Mouse (Mus musculus) CH12.LX (cell line): ENCODE data around the gene Colca2.

Source experiments
- CHD1 ChIP-seq: IDR thresholded peaks from 2 replicates; pipeline ENCODE4 v1.6.1; 2012; ENCODE audit warnings: low read depth, low read length, improper control_type of control experiment, inconsistent platforms
- MEF2A ChIP-seq: IDR thresholded peaks from 2 replicates; pipeline ENCODE4 v1.6.1; 2014; ENCODE audit warnings: low read depth, mild to moderate bottlenecking, inconsistent platforms, low read length, improper control_type of control experiment, borderline replicate concordance
- ZMIZ1 ChIP-seq: IDR thresholded peaks from 2 replicates; pipeline ENCODE4 v1.6.1; 2012; ENCODE audit warnings: low read depth, mild to moderate bottlenecking, inconsistent platforms, low read length, improper control_type of control experiment

DNA sequence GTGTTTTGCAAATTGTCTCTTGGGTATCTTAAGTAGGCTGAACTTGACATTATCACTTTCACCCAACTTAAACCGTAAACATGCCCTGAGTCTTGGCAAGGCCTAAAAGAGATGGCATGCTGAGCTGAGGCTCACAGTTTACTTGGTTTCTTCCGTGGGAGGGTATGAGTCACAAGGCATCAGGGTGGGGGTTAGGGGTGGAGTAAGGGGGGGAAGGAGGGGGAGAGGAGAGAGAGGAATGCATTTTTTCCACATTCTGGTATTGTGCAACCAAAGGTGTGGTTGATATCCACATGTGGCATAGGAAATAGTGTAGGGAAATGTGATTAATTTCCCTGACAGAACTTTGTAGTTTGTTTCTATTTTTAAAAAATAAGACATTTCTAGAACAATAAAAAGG lies 7.7 kb upstream of the Colca2 start:
- no peak for TF ChIP-seq MEF2A
- no peak for TF ChIP-seq ZMIZ1
- no peak for TF ChIP-seq CHD1
